In the genomic region with DNA sequence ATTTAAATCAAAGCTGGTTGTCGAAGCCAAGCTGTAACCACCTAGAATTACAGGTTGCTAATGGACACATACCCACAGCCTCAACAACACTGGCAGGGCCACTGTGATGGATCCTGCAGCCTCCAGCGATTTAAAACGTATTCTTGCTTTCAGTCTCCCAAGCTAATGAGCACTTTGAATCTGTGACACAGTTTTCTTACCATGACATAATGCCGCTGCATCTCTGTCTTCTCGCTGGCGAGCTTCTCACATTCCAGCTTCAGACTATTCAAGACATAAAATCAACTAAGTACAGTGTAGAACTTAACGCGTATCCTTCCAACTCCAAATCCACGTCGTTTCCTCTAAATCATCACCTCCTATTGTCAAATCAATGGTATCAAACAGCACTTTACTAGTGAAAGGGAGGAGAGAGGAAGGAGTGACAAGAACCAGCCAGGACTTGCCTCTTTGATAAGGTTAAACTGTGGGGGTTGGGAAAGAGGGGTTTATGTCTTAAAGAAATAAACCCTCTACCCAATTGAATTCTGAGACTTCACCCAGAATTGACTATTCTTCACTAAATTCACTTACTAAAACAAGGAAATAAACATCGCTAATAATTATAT, we compare ENCODE assay signal across 7 mouse cellular contexts. TPM values are rescaled to one million over a fixed set of nuclear protein-coding genes. Genes with fewer than 3 reads are reported as not detected.
A peak's percentile ranks its signal among the peaks of the same experiment; 100 is the strongest.
DNase-seq lines count a peak whose midpoint lies in the region; ATAC-seq and TF ChIP-seq lines count a peak whose summit lies in the region.

No protein-coding gene starts in this region.

- H3K4me3 ChIP-seq in lung, embryonic 16.5 days (ENCODE audit: low read length): peak overlapping the region; percentile 38
- H3K4me3 ChIP-seq in embryonic fibroblast, embryonic 13.5 days (ENCODE audit: insufficient read depth, low read length): peak overlapping the region; percentile 18
- peak overlapping the region; percentile 88 for H3K4me3 ChIP-seq in limb, embryonic 12.5 days (replicated peaks)
- H3K4me3 ChIP-seq in stomach, embryonic 14.5 days (ENCODE audit: low read depth, low read length): peak overlapping the region; percentile 89

- no peak for DNase-seq in lung, postnatal 36 days
- no peak for DNase-seq in gastrocnemius, adult 8-10 months (ENCODE audit: low spot score in 2 of 2)
- DNase-seq in testis, postnatal 10 days (ENCODE audit: low spot score): no peak

- no peak overlapping the region for H3K27ac ChIP-seq in lung, embryonic 16.5 days (ENCODE audit: low read length)
- no peak overlapping the region for H3K27ac ChIP-seq in embryonic fibroblast, embryonic 13.5 days (ENCODE audit: insufficient read depth, low read length)
- H3K27ac ChIP-seq in limb, embryonic 12.5 days: no peak overlapping the region
- H3K27ac ChIP-seq in stomach, embryonic 14.5 days (ENCODE audit: low read length): no peak overlapping the region

- no peaks in the 10 kb centered on the region for H3K36me3 ChIP-seq in lung, embryonic 16.5 days (ENCODE audit: control insufficient read depth, insufficient read depth, low read length)
- H3K36me3 ChIP-seq in limb, embryonic 12.5 days: peaks cover 6% of the 10 kb centered on the region; the same call in 1 of the 2 replicates
- H3K36me3 ChIP-seq in stomach, embryonic 14.5 days (ENCODE audit: control insufficient read depth, insufficient read depth, low read length): peaks cover 5% of the 10 kb centered on the region; the same call in 1 of the 2 replicates

- TF ChIP-seq CTCF in embryonic fibroblast, embryonic 13.5 days (IDR thresholded peaks at IDR 0.05; ENCODE audit: borderline replicate concordance, insufficient read depth, low read length): no peak

- no peaks in the 10 kb centered on the region for H3K9me3 ChIP-seq in lung, embryonic 16.5 days (ENCODE audit: control insufficient read depth, low read length)
- H3K9me3 ChIP-seq in limb, embryonic 12.5 days: no peaks in the 10 kb centered on the region
- H3K9me3 ChIP-seq in stomach, embryonic 14.5 days (ENCODE audit: control insufficient read depth, low read depth, low read length): no peaks in the 10 kb centered on the region

- H3K9ac ChIP-seq in lung, embryonic 16.5 days (ENCODE audit: low read length): no peak overlapping the region
- peak overlapping the region; percentile 44 for H3K9ac ChIP-seq in limb, embryonic 12.5 days (replicated peaks)
- H3K9ac ChIP-seq in stomach, embryonic 14.5 days (replicated peaks; ENCODE audit: low read depth, low read length): 0 out of 2 replicates have a peak overlapping the region, but pooled peaks have one; percentile 15

- ATAC-seq in lung, embryonic 16.5 days (ENCODE audit: low read depth): no peak
- ATAC-seq in limb, embryonic 12.5 days (ENCODE audit: insufficient number of reproducible peaks, insufficient read depth, low FRiP score, low TSS enrichment, low read depth): no peak
- no peak for ATAC-seq in stomach, embryonic 14.5 days (ENCODE audit: insufficient number of reproducible peaks, insufficient read depth, low FRiP score, low read depth)

- no peaks in the 10 kb centered on the region for H3K27me3 ChIP-seq in lung, embryonic 16.5 days (ENCODE audit: control insufficient read depth, insufficient read depth, low read depth, low read length)
- 0 out of 2 replicates have a peak, but pooled peaks cover 2% of the 10 kb centered on the region for H3K27me3 ChIP-seq in limb, embryonic 12.5 days
- no peaks in the 10 kb centered on the region for H3K27me3 ChIP-seq in stomach, embryonic 14.5 days (ENCODE audit: control insufficient read depth, insufficient read depth, low read length)

- TF ChIP-seq POLR2A in embryonic fibroblast, embryonic 13.5 days (IDR thresholded peaks at IDR 0.05; ENCODE audit: low read depth, low read length): no peak

- WGBS in lung, embryonic 16.5 days: 42% methylated on average over 11 of the region's 11 CpGs
- 9% methylated on average over 11 of the region's 11 CpGs for WGBS in limb, embryonic 12.5 days
- 19% methylated on average over 11 of the region's 11 CpGs for WGBS in stomach, embryonic 14.5 days

- peak overlapping the region; percentile 63 for H3K4me2 ChIP-seq in lung, embryonic 16.5 days (ENCODE audit: low read depth, low read length)
- peak overlapping the region; percentile 66 for H3K4me2 ChIP-seq in limb, embryonic 12.5 days
- peak overlapping the region; percentile 54 for H3K4me2 ChIP-seq in stomach, embryonic 14.5 days (replicated peaks; ENCODE audit: low read depth, low read length)

- H3K4me1 ChIP-seq in lung, embryonic 16.5 days (replicated peaks; ENCODE audit: control insufficient read depth, insufficient read depth, low read length): peaks cover 15% of the 10 kb centered on the region
- no peaks in the 10 kb centered on the region for H3K4me1 ChIP-seq in embryonic fibroblast, embryonic 13.5 days (ENCODE audit: control insufficient read depth, insufficient read depth, low read length)
- peaks cover 33% of the 10 kb centered on the region for H3K4me1 ChIP-seq in limb, embryonic 12.5 days (replicated peaks)
- H3K4me1 ChIP-seq in stomach, embryonic 14.5 days (ENCODE audit: control insufficient read depth, insufficient read depth, low read length): peaks cover 4% of the 10 kb centered on the region; the same call in 1 of the 2 replicates

RNA-seq across cellular contexts. Expression of a gene that starts 2.4 kb away (rescaled TPM):
- 12.0 and 12.3 TPM in 2 replicates for polyA plus RNA-seq in lung, embryonic 16.5 days (2015; fragmentation: Nextera tagmentation; extraction: Ambion mirVana)
- 7.1 and 7.2 TPM in 2 replicates for polyA plus RNA-seq in embryonic fibroblast, embryonic 13.5 days (2011; ENCODE audit: insufficient read length, low read depth, missing spikeins)
- polyA plus RNA-seq in limb, embryonic 12.5 days (2016; fragmentation: Nextera tagmentation; extraction: Ambion mirVana): 24.6 and 32.1 TPM in 2 replicates
- 17.5 and 21.1 TPM in 2 replicates for polyA plus RNA-seq in stomach, embryonic 14.5 days (2014; fragmentation: Nextera tagmentation; extraction: Ambion mirVana)
- total RNA-seq in gastrocnemius, adult 8-10 months (2022): 10 to 100 TPM; 15.0 to 17.9 (median 16.5) TPM

Comparison
In these comparisons a context has a peak if more than half of its experiments do, and no peak if none do; other contexts are left out.
1. H3K4me3 ChIP-seq: peak in every context shown above with its lines; median percentile 89 in stomach, embryonic 14.5 days; 88 in limb, embryonic 12.5 days; 38 in lung, embryonic 16.5 days; 18 in embryonic fibroblast, embryonic 13.5 days.